Mouse (Mus musculus) brown adipose tissue, adult 24 weeks (tissue): ENCODE data around the gene Dolpp1. TPM values are rescaled to one million over a fixed set of nuclear protein-coding genes. Genes with fewer than 3 reads are reported as not detected.

Source experiments
- H3K27ac ChIP-seq: fragments of 200-500 bp; replicated peaks from 2 replicates; pipeline ENCODE4 v1.5.1; 2012; ENCODE audit warnings: low read depth, mild to moderate bottlenecking, low read length
- H3K4me1 ChIP-seq: fragments of 200-500 bp; 2 replicates; pipeline ENCODE4 v1.6.1; 2012; ENCODE audit warnings: low read length, mixed read lengths; ENCODE audit not compliant: control insufficient read depth, insufficient read depth, insufficient read length
- H3K4me3 ChIP-seq: fragments of 200-500 bp; 2 replicates; pipeline ENCODE4 v1.5.1; 2012; ENCODE audit warnings: low read depth, mild to moderate bottlenecking, low read length, moderate library complexity; ENCODE audit not compliant: insufficient read depth
- polyA plus RNA-seq: library from polyadenylated mRNA; stranded (reverse); fragments of >200 nt; gene quantifications from 2 replicates; pipeline ENCODE4 v1.2.4, GENCODE M21; 2012; ENCODE audit not compliant: missing spikeins, insufficient read depth, insufficient read length

Gene Dolpp1
- 10.4 and 13.8 TPM in 2 replicates for polyA plus RNA-seq

- H3K27ac ChIP-seq: peak within 1 kb of the TSS; percentile 48
- peak within 1 kb of the TSS; percentile 79 for H3K4me3 ChIP-seq
- no peaks in the 10 kb centered on the region; the same call in 1 of the 2 replicates for H3K4me1 ChIP-seq
Measured at GRCm38 (mm10) chr2:30392114-30392576, at the start of gene Dolpp1. Gene Dolpp1 (plus strand): TSS chr2:30392254.

GRCm38 (mm10) chr2:30342544-30342943, 49.5 kb upstream of the Dolpp1 start:
- H3K27ac ChIP-seq: no peak overlapping the region
- H3K4me3 ChIP-seq: no peak overlapping the region
- no peaks in the 10 kb centered on the region; the same call in 1 of the 2 replicates for H3K4me1 ChIP-seq

DNA sequence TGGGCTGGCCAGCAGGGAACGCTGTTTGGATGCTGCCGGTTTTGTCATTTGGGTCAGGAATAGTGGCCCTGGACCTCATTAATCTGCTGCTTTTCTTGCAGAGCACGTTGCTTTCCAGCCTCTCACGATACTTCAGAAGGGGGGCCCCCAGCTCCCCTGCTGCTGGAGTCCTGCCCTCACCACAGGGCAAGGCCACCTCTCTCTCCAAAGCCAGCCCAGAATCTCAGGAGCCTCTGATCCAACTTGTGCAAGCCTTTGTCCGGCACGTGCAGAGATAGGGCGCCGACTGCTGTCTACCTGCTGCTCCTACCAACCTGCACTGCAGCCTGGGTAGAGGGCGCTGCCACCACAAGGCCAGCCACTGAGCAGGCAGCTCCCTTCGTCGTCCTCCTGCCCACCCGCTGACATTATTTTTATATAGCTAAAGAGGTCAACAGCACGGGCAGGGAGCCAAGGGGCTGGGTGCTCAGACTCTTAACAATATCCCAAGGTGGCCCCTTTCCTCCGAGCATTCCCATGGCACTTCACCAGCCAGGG, 48.4 kb upstream of the Dolpp1 start:
- Histone ChIP-seq H3K4me3 (no peak overlapping the region), H3K27ac (no peak overlapping the region), H3K4me1 (no peaks in the 10 kb centered on the region; the same call in 1 of the 2 replicates)

- H3K27ac ChIP-seq: no peak overlapping the region
- no peak overlapping the region for H3K4me3 ChIP-seq
- H3K4me1 ChIP-seq: no peaks in the 10 kb centered on the region; the same call in 1 of the 2 replicates
Measured at GRCm38 (mm10) chr2:30345971-30346676, 45.9 kb upstream of the Dolpp1 start.

GRCm38 (mm10) chr2:30349196-30349595, 42.9 kb upstream of the Dolpp1 start:
- Histone ChIP-seq H3K4me1 (no peaks in the 10 kb centered on the region; the same call in 1 of the 2 replicates), H3K4me3 (no peak overlapping the region), H3K27ac (no peak overlapping the region)

- H3K27ac ChIP-seq: peak overlapping the region; percentile 41; the same call in 1 of the 2 replicates
- peaks cover 3% of the 10 kb centered on the region for H3K4me1 ChIP-seq
- no peak overlapping the region for H3K4me3 ChIP-seq
Measured at GRCm38 (mm10) chr2:30351149-30351548, 40.9 kb upstream of the Dolpp1 start.

DNA sequence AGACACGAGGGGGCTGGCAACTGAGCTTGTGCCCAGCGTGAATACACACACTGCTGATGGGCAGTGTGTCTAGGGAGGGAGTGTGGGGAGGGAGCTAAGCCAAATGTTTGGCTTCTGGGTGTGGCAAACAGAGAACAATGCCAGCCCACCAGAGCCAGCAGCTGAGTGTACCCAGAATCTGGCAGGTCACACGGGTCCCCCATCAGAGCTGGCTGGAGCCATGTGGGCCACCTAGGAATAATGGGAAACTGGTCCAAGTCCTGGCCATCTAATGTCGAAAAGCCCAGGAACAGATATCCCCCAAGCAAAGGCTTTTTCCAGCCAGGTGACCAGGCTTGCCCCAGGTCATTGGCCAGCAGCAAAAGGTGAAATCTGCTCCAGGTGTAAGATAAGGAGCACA, 36.2 kb upstream of the Dolpp1 start:
- Histone ChIP-seq H3K4me1 (peaks cover 15% of the 10 kb centered on the region), H3K4me3 (no peak overlapping the region), H3K27ac (no peak overlapping the region)

DNA sequence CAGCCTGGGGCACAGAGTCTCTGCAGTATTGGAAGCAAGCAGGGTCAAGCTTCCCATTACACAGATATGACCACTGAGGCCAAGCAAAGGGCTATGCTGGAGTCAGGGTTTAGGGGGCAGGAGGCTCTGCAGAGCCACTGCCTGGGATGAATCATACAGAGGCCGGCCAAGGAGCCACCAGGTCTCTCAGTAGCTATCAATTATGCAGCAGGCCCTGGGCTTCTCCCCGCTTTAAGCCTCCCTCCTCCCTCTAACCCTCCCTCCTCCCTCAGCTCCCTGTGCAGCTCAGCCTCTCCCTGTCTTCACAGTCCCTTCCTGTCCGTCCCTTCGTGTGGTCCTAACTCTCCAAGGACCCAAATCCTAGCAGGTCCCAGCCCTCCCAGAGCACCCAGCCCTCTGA, 35.8 kb upstream of the Dolpp1 start:
- no peak overlapping the region for H3K27ac ChIP-seq
- H3K4me3 ChIP-seq: no peak overlapping the region
- H3K4me1 ChIP-seq: peaks cover 15% of the 10 kb centered on the region

GRCm38 (mm10) chr2:30356906-30357305, 35.1 kb upstream of the Dolpp1 start:
- H3K4me1 ChIP-seq: peaks cover 15% of the 10 kb centered on the region

GRCm38 (mm10) chr2:30357552-30358510, 34.2 kb upstream of the Dolpp1 start:
- H3K4me1 ChIP-seq: peaks cover 15% of the 10 kb centered on the region
- H3K4me3 ChIP-seq: peak overlapping the region; percentile 89
- peak overlapping the region; percentile 63 for H3K27ac ChIP-seq

More at GRCm38 (mm10) chr2:30356906-30357305, 35.1 kb upstream of the Dolpp1 start:
- Histone ChIP-seq H3K27ac (no peak overlapping the region), H3K4me3 (no peak overlapping the region; the same call in 1 of the 2 replicates)

DNA sequence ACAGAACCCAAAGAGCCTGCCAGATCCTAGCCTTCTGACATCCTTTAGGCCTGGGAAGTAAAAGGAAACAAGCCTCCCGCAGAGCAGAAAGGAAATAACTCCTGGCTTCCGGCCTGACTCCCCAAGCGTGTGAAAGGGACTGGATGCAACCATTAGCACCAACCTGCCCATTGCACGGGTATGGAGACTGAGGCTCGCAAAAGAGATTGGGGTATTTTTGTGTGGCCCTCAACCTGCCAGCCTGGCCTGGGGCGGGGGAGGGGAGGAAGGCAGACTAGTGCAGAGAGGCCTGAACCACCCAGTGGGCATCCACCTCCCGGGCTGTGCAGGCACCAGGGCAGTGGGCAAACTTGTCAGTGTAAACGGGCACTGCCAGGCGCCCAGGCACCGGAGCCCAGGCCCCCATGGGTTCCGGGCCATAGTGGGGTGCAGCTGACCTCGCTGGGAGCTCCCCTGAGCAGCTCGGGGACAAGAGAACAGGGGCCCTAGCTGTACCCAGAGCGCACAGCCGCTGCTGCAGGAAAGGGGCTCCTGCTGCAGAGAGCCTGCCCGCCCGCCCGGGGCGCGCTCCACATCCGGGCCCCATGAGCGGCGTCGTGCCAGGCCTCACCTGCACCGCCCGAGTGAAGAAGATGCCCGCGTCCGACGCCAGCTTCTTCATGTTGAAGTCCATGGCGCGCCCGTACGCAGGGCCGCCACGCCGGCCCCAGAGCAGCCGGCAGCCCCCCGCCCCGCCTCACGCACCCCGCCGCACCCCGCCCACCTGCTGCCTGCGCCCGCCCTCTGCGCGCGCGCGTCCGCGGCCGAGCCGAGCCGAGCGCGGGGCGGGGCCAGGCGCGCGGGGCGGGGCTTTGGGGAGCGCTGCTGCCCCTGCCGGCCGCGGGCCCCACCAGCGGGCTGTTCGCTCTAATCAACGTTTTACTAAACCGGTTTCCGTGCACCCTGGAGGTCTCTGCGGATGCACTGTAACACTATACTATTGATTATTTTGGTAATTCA, 33.2 kb upstream of the Dolpp1 start, which contains the start of gene Sh3glb2:
Sh3glb2 (minus strand) TSS at position 805 of the 999 bp plus-strand sequence.
- Histone ChIP-seq H3K27ac (peak within 1 kb of the TSS; percentile 63), H3K4me3 (peak within 1 kb of the TSS; percentile 89), H3K4me1 (peaks cover 15% of the 10 kb centered on the region)

DNA sequence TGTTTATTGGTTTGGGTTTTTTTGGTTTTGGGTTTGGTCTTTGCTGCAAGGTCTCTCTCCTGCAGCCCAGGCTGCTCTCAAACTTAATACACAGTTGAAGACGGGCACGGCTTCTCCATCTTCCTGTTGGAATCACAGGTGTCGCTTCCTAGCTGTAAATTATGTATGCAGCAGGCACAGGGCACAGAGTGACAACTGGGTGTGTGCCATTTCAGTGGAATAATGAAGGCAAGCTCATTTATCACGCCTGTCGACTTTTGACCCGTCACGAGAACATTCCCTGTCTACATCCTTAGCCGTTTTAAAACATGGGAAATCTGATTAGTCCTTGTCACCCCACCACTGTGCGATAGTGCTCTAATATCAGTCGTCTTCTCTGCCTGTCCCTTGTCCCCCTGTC, 31.4 kb upstream of the Dolpp1 start:
- Histone ChIP-seq H3K4me3 (no peak overlapping the region), H3K4me1 (peaks cover 15% of the 10 kb centered on the region), H3K27ac (no peak overlapping the region)

GRCm38 (mm10) chr2:30362865-30363264, 29.2 kb upstream of the Dolpp1 start:
- Histone ChIP-seq H3K27ac (no peak overlapping the region), H3K4me1 (peaks cover 3% of the 10 kb centered on the region; the same call in 1 of the 2 replicates), H3K4me3 (no peak overlapping the region)
